Mouse (Mus musculus): ENCODE measurements at regions not wholly inside any gene's neighbourhood (a gene's known extent, or its start where the extent isn't known, plus 50 kb on each side); places are given as distances from the start of the nearest gene placed in this dataset.

- no peak overlapping the region for H3K4me2 ChIP-seq
- H3K27ac ChIP-seq, result no peak overlapping the region
- H3K9me3 ChIP-seq, result no peaks in the 10 kb centered on the region
- no peaks in the 10 kb centered on the region for H3K27me3 ChIP-seq (replicated peaks)
- no peaks in the 10 kb centered on the region for H3K36me3 ChIP-seq (replicated peaks)
- ATAC-seq (replicated peaks), result no peak
- no peaks in the 10 kb centered on the region for H3K4me1 ChIP-seq
- H3K9ac ChIP-seq, result no peak overlapping the region
- 93% methylated on average over 7 of the region's 7 CpGs for WGBS
- H3K4me3 ChIP-seq, result no peak overlapping the region
These were observed 82.2 kb downstream of the Rap2a start for GRCm38 (mm10) chr14:120560416-120560815.

GRCm38 (mm10) chr14:120560987-120561386, 82.7 kb downstream of the Rap2a start:
- ATAC-seq (replicated peaks), result no peak
- no peak overlapping the region for H3K9ac ChIP-seq
- H3K27me3 ChIP-seq (replicated peaks), result no peaks in the 10 kb centered on the region
- H3K27ac ChIP-seq, result no peak overlapping the region
- no peaks in the 10 kb centered on the region for H3K4me1 ChIP-seq
- no peak overlapping the region for H3K4me3 ChIP-seq
- no peak overlapping the region for H3K4me2 ChIP-seq
- H3K9me3 ChIP-seq, result no peaks in the 10 kb centered on the region
- 94% methylated on average over 2 of the region's 2 CpGs for WGBS
- no peaks in the 10 kb centered on the region for H3K36me3 ChIP-seq (replicated peaks)

- Histone ChIP-seq H3K27me3 (replicated peaks) (no peaks in the 10 kb centered on the region), H3K4me1 (no peaks in the 10 kb centered on the region), H3K36me3 (replicated peaks) (no peaks in the 10 kb centered on the region), H3K4me3 (no peak overlapping the region), H3K27ac (no peak overlapping the region), H3K9me3 (no peaks in the 10 kb centered on the region), H3K9ac (no peak overlapping the region), H3K4me2 (no peak overlapping the region)
- 81% methylated on average over 1 of the region's 1 CpGs for WGBS
- ATAC-seq (replicated peaks), result no peak
These were observed 88.7 kb downstream of the Rap2a start for GRCm38 (mm10) chr14:120566945-120567344.

GRCm38 (mm10) chr14:120568054-120568453, 89.8 kb downstream of the Rap2a start:
- H3K4me3 ChIP-seq, result no peak overlapping the region
- no peak for ATAC-seq (replicated peaks)
- WGBS, result 89% methylated on average over 4 of the region's 4 CpGs
- no peaks in the 10 kb centered on the region for H3K4me1 ChIP-seq
- no peaks in the 10 kb centered on the region for H3K9me3 ChIP-seq
- no peak overlapping the region for H3K9ac ChIP-seq
- H3K27me3 ChIP-seq (replicated peaks), result no peaks in the 10 kb centered on the region
- H3K36me3 ChIP-seq (replicated peaks), result no peaks in the 10 kb centered on the region
- no peak overlapping the region for H3K27ac ChIP-seq
- H3K4me2 ChIP-seq, result no peak overlapping the region

- Histone ChIP-seq H3K4me3 (no peak overlapping the region), H3K9me3 (no peaks in the 10 kb centered on the region), H3K27ac (no peak overlapping the region), H3K9ac (no peak overlapping the region), H3K4me2 (no peak overlapping the region), H3K36me3 (replicated peaks) (no peaks in the 10 kb centered on the region), H3K4me1 (no peaks in the 10 kb centered on the region), H3K27me3 (replicated peaks) (no peaks in the 10 kb centered on the region)
- 81% methylated on average over 10 of the region's 10 CpGs for WGBS
- ATAC-seq (replicated peaks), result no peak
These were observed 94.0 kb downstream of the Rap2a start for GRCm38 (mm10) chr14:120572238-120572637.

GRCm38 (mm10) chr14:120575202-120575601, 97.0 kb downstream of the Rap2a start:
- Histone ChIP-seq H3K36me3 (replicated peaks) (no peaks in the 10 kb centered on the region), H3K27ac (no peak overlapping the region), H3K4me1 (no peaks in the 10 kb centered on the region), H3K9me3 (no peaks in the 10 kb centered on the region), H3K9ac (no peak overlapping the region), H3K4me3 (no peak overlapping the region), H3K4me2 (no peak overlapping the region), H3K27me3 (replicated peaks) (no peaks in the 10 kb centered on the region)
- no peak for ATAC-seq (replicated peaks)
- 87% methylated on average over 6 of the region's 6 CpGs for WGBS

- H3K27ac ChIP-seq, result no peak overlapping the region
- H3K9me3 ChIP-seq, result no peaks in the 10 kb centered on the region
- H3K4me3 ChIP-seq, result no peak overlapping the region
- no peaks in the 10 kb centered on the region for H3K4me1 ChIP-seq
- no peaks in the 10 kb centered on the region for H3K27me3 ChIP-seq (replicated peaks)
- no peak overlapping the region for H3K4me2 ChIP-seq
- H3K9ac ChIP-seq, result no peak overlapping the region
- no peak for ATAC-seq (replicated peaks)
- 85% methylated on average over 11 of the region's 11 CpGs for WGBS
- H3K36me3 ChIP-seq (replicated peaks), result no peaks in the 10 kb centered on the region
These were observed 100.3 kb downstream of the Rap2a start for GRCm38 (mm10) chr14:120578352-120579080.

- 89% methylated on average over 3 of the region's 3 CpGs for WGBS
- H3K9me3 ChIP-seq, result no peaks in the 10 kb centered on the region
- no peaks in the 10 kb centered on the region for H3K36me3 ChIP-seq (replicated peaks)
- no peaks in the 10 kb centered on the region for H3K27me3 ChIP-seq (replicated peaks)
- H3K4me1 ChIP-seq, result no peaks in the 10 kb centered on the region
- H3K4me2 ChIP-seq, result no peak overlapping the region
- ATAC-seq (replicated peaks), result no peak
- H3K4me3 ChIP-seq, result no peak overlapping the region
- H3K9ac ChIP-seq, result no peak overlapping the region
- H3K27ac ChIP-seq, result no peak overlapping the region
These were observed 105.6 kb downstream of the Rap2a start for GRCm38 (mm10) chr14:120583807-120584206.

GRCm38 (mm10) chr14:120592191-120592590, 113.9 kb downstream of the Rap2a start:
- Histone ChIP-seq H3K9me3 (no peaks in the 10 kb centered on the region), H3K4me1 (no peaks in the 10 kb centered on the region), H3K4me3 (no peak overlapping the region), H3K27me3 (replicated peaks) (no peaks in the 10 kb centered on the region), H3K9ac (no peak overlapping the region), H3K36me3 (replicated peaks) (no peaks in the 10 kb centered on the region), H3K27ac (no peak overlapping the region), H3K4me2 (no peak overlapping the region)
- whole genome bisulfite sequencing, result 88% methylated on average over 2 of the region's 2 CpGs
- no peak for ATAC-seq (replicated peaks)

- Histone ChIP-seq H3K36me3 (replicated peaks) (no peaks in the 10 kb centered on the region), H3K9me3 (no peaks in the 10 kb centered on the region), H3K4me1 (no peaks in the 10 kb centered on the region), H3K4me3 (no peak overlapping the region), H3K27me3 (replicated peaks) (no peaks in the 10 kb centered on the region), H3K9ac (no peak overlapping the region), H3K4me2 (no peak overlapping the region), H3K27ac (no peak overlapping the region; the same call in 1 of the 2 replicates)
- ATAC-seq (replicated peaks), result peak; percentile 62
- WGBS, result 59% methylated on average over 9 of the region's 9 CpGs
These were observed 122.2 kb downstream of the Rap2a start for GRCm38 (mm10) chr14:120600414-120600935.

GRCm38 (mm10) chr14:120601510-120601909, 123.3 kb downstream of the Rap2a start:
- no peak for ATAC-seq (replicated peaks)
- Histone ChIP-seq H3K9ac (no peak overlapping the region), H3K4me2 (no peak overlapping the region), H3K27ac (no peak overlapping the region), H3K36me3 (replicated peaks) (no peaks in the 10 kb centered on the region), H3K27me3 (replicated peaks) (no peaks in the 10 kb centered on the region), H3K9me3 (no peaks in the 10 kb centered on the region), H3K4me1 (no peaks in the 10 kb centered on the region), H3K4me3 (no peak overlapping the region)
- 92% methylated on average over 7 of the region's 7 CpGs for WGBS

GRCm38 (mm10) chr14:120603849-120604492, 125.7 kb downstream of the Rap2a start:
- H3K9ac ChIP-seq, result no peak overlapping the region
- no peak overlapping the region for H3K4me2 ChIP-seq
- H3K27ac ChIP-seq, result no peak overlapping the region
- H3K36me3 ChIP-seq (replicated peaks), result no peaks in the 10 kb centered on the region
- H3K9me3 ChIP-seq, result no peaks in the 10 kb centered on the region
- no peak overlapping the region for H3K4me3 ChIP-seq
- no peaks in the 10 kb centered on the region for H3K4me1 ChIP-seq
- no peak for ATAC-seq (replicated peaks)
- WGBS, result 51% methylated on average over 6 of the region's 6 CpGs
- H3K27me3 ChIP-seq (replicated peaks), result no peaks in the 10 kb centered on the region

- ATAC-seq (replicated peaks), result no peak
- no peaks in the 10 kb centered on the region for H3K27me3 ChIP-seq (replicated peaks)
- H3K4me1 ChIP-seq, result no peaks in the 10 kb centered on the region
- H3K4me2 ChIP-seq, result no peak overlapping the region
- no peak overlapping the region for H3K9ac ChIP-seq
- no peak overlapping the region for H3K27ac ChIP-seq
- H3K4me3 ChIP-seq, result no peak overlapping the region
- 84% methylated on average over 3 of the region's 3 CpGs for WGBS
- H3K9me3 ChIP-seq, result no peaks in the 10 kb centered on the region
- no peaks in the 10 kb centered on the region for H3K36me3 ChIP-seq (replicated peaks)
These were observed 129.6 kb downstream of the Rap2a start for GRCm38 (mm10) chr14:120607801-120608200.
